Mouse (Mus musculus): Measurements from ENCODE around the gene Psme3. TPM values are rescaled to one million over a fixed set of nuclear protein-coding genes. Genes with fewer than 3 reads are reported as not detected.
"Not testable (repeated sequence)": the region's sequence is repeated elsewhere in the genome, so short reads cannot be mapped to it uniquely, and the experiment has no call there.

Psme3 gene
- polyA plus RNA-seq, 1 experiment from 2014 or later: 103 TPM

- H3K27me3 ChIP-seq (ENCODE audit: control insufficient read depth, insufficient read depth, low read length); H3K4me2 ChIP-seq (ENCODE audit: low read depth, low read length); H3K4me3 ChIP-seq (ENCODE audit: low read length); ATAC-seq (replicated peaks; ENCODE audit: extremely low read depth, insufficient read depth, low FRiP score); H3K9me3 ChIP-seq (replicated peaks; ENCODE audit: control insufficient read depth, low read length); H3K27ac ChIP-seq (ENCODE audit: low read length); H3K9ac ChIP-seq (ENCODE audit: low read length): not testable (repeated sequence)
- WGBS: 91% methylated on average over 11 of the region's 11 CpGs
- Histone ChIP-seq H3K4me1 (ENCODE audit: control insufficient read depth, insufficient read depth, low read length) (peaks cover 10% of the 10 kb centered on the region), H3K36me3 (ENCODE audit: control insufficient read depth, insufficient read depth) (peaks cover 36% of the 10 kb centered on the region)
These were observed 9.2 kb downstream of the Psme3 start for GRCm38 (mm10) chr11:101325201-101325600.

DNA sequence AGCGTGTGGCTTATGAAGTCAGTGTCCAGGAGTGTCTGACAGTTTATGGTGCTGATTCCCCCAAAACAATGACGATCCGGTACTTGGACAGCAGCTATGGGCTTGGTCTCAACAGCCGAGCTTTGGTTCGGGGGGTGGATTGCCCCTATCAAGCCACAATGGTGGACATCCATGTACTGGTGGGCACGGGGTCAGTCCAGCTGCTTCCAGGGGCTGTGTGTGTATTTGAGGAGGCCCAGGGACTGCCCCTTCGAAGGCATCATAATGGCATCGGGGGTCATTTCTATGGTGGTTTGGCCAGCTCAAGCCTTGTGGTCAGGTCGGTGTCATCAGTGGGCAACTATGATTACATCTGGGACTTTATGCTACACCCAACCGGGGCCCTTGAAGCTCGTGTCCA lies 10.1 kb downstream of the Psme3 start:
- Histone ChIP-seq H3K27me3 (ENCODE audit: control insufficient read depth, insufficient read depth, low read length) (no peaks in the 10 kb centered on the region), H3K4me2 (ENCODE audit: low read depth, low read length) (no peak overlapping the region), H3K36me3 (ENCODE audit: control insufficient read depth, insufficient read depth) (peaks cover 27% of the 10 kb centered on the region), H3K4me1 (ENCODE audit: control insufficient read depth, insufficient read depth, low read length) (peaks cover 10% of the 10 kb centered on the region), H3K27ac (ENCODE audit: low read length) (no peak overlapping the region), H3K9ac (ENCODE audit: low read length) (no peak overlapping the region), H3K4me3 (ENCODE audit: low read length) (no peak overlapping the region), H3K9me3 (replicated peaks; ENCODE audit: control insufficient read depth, low read length) (no peaks in the 10 kb centered on the region)
- WGBS: 84% methylated on average over 11 of the region's 11 CpGs
- ATAC-seq (replicated peaks; ENCODE audit: extremely low read depth, insufficient read depth, low FRiP score): no peak

- Histone ChIP-seq H3K27me3 (ENCODE audit: control insufficient read depth, insufficient read depth, low read length) (no peaks in the 10 kb centered on the region), H3K9me3 (replicated peaks; ENCODE audit: control insufficient read depth, low read length) (no peaks in the 10 kb centered on the region), H3K4me3 (ENCODE audit: low read length) (no peak overlapping the region), H3K36me3 (ENCODE audit: control insufficient read depth, insufficient read depth) (peaks cover 16% of the 10 kb centered on the region), H3K9ac (ENCODE audit: low read length) (no peak overlapping the region), H3K4me2 (ENCODE audit: low read depth, low read length) (no peak overlapping the region), H3K27ac (ENCODE audit: low read length) (no peak overlapping the region), H3K4me1 (ENCODE audit: control insufficient read depth, insufficient read depth, low read length) (peaks cover 10% of the 10 kb centered on the region)
- 43% methylated on average over 3 of the region's 3 CpGs for WGBS
- no peak for ATAC-seq (replicated peaks; ENCODE audit: extremely low read depth, insufficient read depth, low FRiP score)
These were observed 11.3 kb downstream of the Psme3 start for GRCm38 (mm10) chr11:101327311-101327710.

DNA sequence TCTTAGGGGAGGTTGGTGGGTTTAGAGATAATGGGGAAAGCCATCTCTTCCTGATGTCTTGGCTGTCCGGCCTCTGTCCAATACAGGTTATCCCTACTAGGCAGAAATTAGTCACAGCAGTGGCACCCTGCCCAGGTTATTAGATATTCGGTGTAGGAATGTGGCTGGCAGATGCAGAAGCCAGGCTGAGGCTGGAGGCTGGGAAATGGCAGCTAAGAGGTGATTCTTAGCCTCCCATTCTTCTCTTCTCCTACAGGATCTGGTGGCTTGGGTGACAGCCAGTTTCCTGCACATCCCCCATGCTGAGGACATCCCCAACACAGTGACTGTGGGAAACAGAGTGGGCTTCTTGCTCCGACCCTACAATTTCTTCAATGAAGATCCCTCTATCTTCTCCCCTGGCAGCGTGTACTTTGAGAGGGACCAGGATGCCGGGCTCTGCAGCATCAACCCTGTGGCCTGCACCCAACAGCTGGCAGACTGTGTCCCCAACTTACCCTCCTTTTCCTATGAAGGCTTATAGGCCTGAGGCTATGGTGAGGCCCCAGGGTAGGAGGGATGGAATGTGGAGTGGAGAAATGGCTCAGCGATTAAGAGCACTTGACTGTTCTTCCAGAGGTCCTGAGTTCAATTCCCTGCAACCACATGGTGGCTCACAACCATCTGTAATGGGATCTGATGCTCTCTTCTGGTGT lies 13.1 kb downstream of the Psme3 start:
- H3K36me3 ChIP-seq (ENCODE audit: control insufficient read depth, insufficient read depth): peaks cover 6% of the 10 kb centered on the region
- ATAC-seq (replicated peaks; ENCODE audit: extremely low read depth, insufficient read depth, low FRiP score): peak; percentile 33; the same call in 1 of the 2 replicates
- H3K9ac ChIP-seq (ENCODE audit: low read length): no peak overlapping the region
- no peak overlapping the region for H3K4me3 ChIP-seq (ENCODE audit: low read length)
- H3K27me3 ChIP-seq (ENCODE audit: control insufficient read depth, insufficient read depth, low read length): no peaks in the 10 kb centered on the region
- no peak overlapping the region for H3K4me2 ChIP-seq (ENCODE audit: low read depth, low read length)
- H3K27ac ChIP-seq (ENCODE audit: low read length): 0 out of 2 replicates have a peak overlapping the region, but pooled peaks have one; percentile 8
- H3K9me3 ChIP-seq (replicated peaks; ENCODE audit: control insufficient read depth, low read length): no peaks in the 10 kb centered on the region
- WGBS: 53% methylated on average over 6 of the region's 6 CpGs
- peaks cover 10% of the 10 kb centered on the region for H3K4me1 ChIP-seq (ENCODE audit: control insufficient read depth, insufficient read depth, low read length)

DNA sequence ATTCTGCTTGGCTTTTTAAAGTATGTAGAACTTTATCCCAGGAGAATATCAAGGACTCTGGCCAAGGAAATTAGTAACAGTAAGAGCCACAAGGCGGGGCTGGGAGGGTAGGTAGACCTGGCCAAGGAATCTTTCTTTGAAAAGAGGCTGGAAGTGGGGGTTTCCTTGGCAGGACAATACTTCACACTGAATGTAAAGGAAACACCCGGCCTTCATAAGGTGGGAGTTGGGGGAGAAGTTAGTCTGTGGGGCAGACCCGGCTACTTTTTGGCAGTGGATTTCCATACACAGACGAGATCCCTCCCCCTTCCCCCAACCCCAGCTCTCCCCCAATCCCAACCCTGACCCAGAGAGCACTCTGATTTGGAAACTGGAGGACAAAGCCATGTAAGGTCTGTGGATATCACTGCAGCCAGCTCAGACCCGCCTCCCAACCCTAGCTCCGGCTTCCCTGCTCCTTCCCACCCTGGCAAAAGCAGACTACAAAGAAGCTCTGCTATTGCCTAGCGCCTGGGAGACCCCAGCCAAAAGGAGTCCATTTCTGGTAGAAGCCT lies 14.4 kb downstream of the Psme3 start, which contains the start of gene Aoc3:
Aoc3 (plus strand) TSS at position 235 of the 554 bp plus-strand sequence.
- Histone ChIP-seq H3K4me2 (ENCODE audit: low read depth, low read length) (peak within 1 kb of the TSS; percentile 48), H3K4me1 (ENCODE audit: control insufficient read depth, insufficient read depth, low read length) (peaks cover 10% of the 10 kb centered on the region), H3K27ac (ENCODE audit: low read length) (peak within 1 kb of the TSS; percentile 72), H3K27me3 (ENCODE audit: control insufficient read depth, insufficient read depth, low read length) (no peaks in the 10 kb centered on the region), H3K36me3 (ENCODE audit: control insufficient read depth, insufficient read depth) (no peaks in the 10 kb centered on the region), H3K9ac (ENCODE audit: low read length) (no peak within 1 kb of the TSS; the same call in 1 of the 2 replicates), H3K9me3 (replicated peaks; ENCODE audit: control insufficient read depth, low read length) (no peaks in the 10 kb centered on the region), H3K4me3 (ENCODE audit: low read length) (peak within 1 kb of the TSS; percentile 20)
- ATAC-seq (replicated peaks; ENCODE audit: extremely low read depth, insufficient read depth, low FRiP score): peak; percentile 47
- WGBS: 45% methylated on average over 7 of the region's 7 CpGs

DNA sequence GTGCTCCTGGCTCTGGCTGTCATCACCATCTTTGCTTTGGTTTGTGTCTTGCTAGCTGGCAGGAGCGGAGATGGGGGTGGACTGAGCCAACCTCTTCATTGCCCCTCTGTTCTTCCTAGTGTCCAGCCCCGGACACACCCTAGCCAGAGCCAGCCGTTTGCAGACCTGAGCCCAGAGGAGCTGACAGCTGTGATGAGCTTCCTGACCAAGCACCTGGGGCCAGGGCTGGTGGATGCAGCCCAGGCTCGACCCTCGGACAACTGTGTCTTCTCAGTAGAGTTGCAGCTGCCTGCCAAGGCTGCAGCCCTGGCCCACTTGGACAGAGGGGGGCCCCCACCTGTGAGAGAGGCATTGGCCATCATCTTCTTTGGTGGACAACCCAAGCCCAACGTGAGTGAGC lies 14.9 kb downstream of the Psme3 start:
- not testable (repeated sequence) for H3K9ac ChIP-seq (ENCODE audit: low read length); H3K27me3 ChIP-seq (ENCODE audit: control insufficient read depth, insufficient read depth, low read length); ATAC-seq (replicated peaks; ENCODE audit: extremely low read depth, insufficient read depth, low FRiP score); H3K36me3 ChIP-seq (ENCODE audit: control insufficient read depth, insufficient read depth); H3K9me3 ChIP-seq (replicated peaks; ENCODE audit: control insufficient read depth, low read length)
- peaks cover 10% of the 10 kb centered on the region for H3K4me1 ChIP-seq (ENCODE audit: control insufficient read depth, insufficient read depth, low read length)
- 69% methylated on average over 6 of the region's 6 CpGs for WGBS
- peak overlapping the region; percentile 20; the same call in 1 of the 2 replicates for H3K4me3 ChIP-seq (ENCODE audit: low read length)
- peak overlapping the region; percentile 72 for H3K27ac ChIP-seq (ENCODE audit: low read length)
- peak overlapping the region; percentile 48 for H3K4me2 ChIP-seq (ENCODE audit: low read depth, low read length)

DNA sequence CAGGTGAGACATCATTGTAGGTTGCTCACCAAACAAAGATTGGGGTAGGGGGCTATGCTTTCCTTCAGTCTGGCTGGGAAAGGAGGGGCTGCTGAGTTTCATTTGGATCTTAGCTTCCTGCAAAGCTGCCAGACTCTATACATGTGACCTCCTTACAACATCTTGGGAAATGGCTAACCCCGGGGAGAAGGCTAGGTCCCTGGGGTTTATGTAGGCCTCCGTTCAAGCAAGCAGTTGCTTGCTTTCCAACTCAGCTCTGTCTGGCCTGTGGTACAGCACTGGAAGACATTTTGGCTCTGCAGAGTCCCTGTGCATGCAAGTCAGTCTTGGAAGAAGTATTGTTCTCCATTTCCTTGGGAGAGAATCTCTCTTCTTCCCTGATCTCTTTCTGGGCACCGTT lies 16.5 kb downstream of the Psme3 start:
- 68% methylated on average over 3 of the region's 3 CpGs for WGBS
- Histone ChIP-seq H3K27ac (ENCODE audit: low read length) (no peak overlapping the region), H3K9ac (ENCODE audit: low read length) (0 out of 2 replicates have a peak overlapping the region, but pooled peaks have one; percentile 1), H3K27me3 (ENCODE audit: control insufficient read depth, insufficient read depth, low read length) (no peaks in the 10 kb centered on the region), H3K9me3 (replicated peaks; ENCODE audit: control insufficient read depth, low read length) (no peaks in the 10 kb centered on the region), H3K36me3 (ENCODE audit: control insufficient read depth, insufficient read depth) (no peaks in the 10 kb centered on the region), H3K4me2 (ENCODE audit: low read depth, low read length) (peak overlapping the region; percentile 48), H3K4me1 (ENCODE audit: control insufficient read depth, insufficient read depth, low read length) (peaks cover 12% of the 10 kb centered on the region), H3K4me3 (ENCODE audit: low read length) (peak overlapping the region; percentile 8)
- ATAC-seq (replicated peaks; ENCODE audit: extremely low read depth, insufficient read depth, low FRiP score): no peak

DNA sequence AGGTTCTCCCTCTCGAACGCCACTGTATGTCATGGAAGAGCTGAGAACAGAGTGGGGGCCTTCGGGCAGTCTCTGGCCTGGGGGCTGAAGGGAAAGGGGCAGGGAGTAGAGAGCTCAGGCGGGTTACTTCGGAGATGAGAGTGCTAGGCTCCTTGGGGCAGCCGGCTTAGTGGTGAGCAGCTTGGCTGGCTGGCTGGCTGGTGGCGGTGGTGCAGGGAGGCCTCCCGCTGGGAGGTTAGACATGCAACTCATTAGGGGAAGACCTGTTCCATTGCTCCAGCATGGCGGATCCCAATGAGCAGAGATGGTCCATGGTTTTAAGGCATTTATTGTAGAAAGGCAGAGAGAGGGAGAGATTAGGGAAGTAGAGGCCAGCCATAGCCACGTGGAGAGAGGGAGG lies 18.0 kb downstream of the Psme3 start:
- H3K4me3 ChIP-seq (ENCODE audit: low read length): peak overlapping the region; percentile 25

DNA sequence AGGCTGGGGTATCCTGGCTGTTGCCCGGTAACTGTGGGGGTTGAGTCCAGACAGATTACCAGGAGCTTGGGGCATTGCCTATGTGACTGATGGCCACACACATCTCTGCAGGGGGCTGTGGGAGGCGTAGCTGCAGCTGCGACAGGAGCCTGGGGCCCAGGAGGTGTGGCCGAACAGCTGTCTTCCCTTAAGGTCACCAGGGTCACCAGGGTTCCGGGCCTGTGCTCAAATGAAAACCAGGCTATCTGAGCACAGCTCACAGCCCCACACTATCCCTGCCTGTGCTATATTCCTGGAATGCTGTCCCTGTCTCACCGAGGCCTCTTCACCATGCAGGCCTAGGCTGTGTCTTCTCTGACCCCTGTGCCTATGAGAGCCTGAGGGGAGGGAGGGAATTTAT lies 18.5 kb downstream of the Psme3 start:
- H3K36me3 ChIP-seq (ENCODE audit: control insufficient read depth, insufficient read depth): no peaks in the 10 kb centered on the region
- H3K9ac ChIP-seq (ENCODE audit: low read length): no peak overlapping the region
- no peak overlapping the region for H3K27ac ChIP-seq (ENCODE audit: low read length)
- 29% methylated on average over 6 of the region's 6 CpGs for WGBS
- H3K9me3 ChIP-seq (replicated peaks; ENCODE audit: control insufficient read depth, low read length): no peaks in the 10 kb centered on the region
- ATAC-seq (replicated peaks; ENCODE audit: extremely low read depth, insufficient read depth, low FRiP score): no peak
- 0 out of 2 replicates have a peak overlapping the region, but pooled peaks have one; percentile 6 for H3K4me3 ChIP-seq (ENCODE audit: low read length)
- no peaks in the 10 kb centered on the region for H3K27me3 ChIP-seq (ENCODE audit: control insufficient read depth, insufficient read depth, low read length)
- H3K4me2 ChIP-seq (ENCODE audit: low read depth, low read length): peak overlapping the region; percentile 49
- peaks cover 9% of the 10 kb centered on the region for H3K4me1 ChIP-seq (ENCODE audit: control insufficient read depth, insufficient read depth, low read length)

More for the DNA sequence above, 18.0 kb downstream of the Psme3 start:
- WGBS: 51% methylated on average over 10 of the region's 10 CpGs
- H3K27ac ChIP-seq (ENCODE audit: low read length): no peak overlapping the region
- H3K4me2 ChIP-seq (ENCODE audit: low read depth, low read length): peak overlapping the region; percentile 49
- ATAC-seq (replicated peaks; ENCODE audit: extremely low read depth, insufficient read depth, low FRiP score): no peak
- H3K4me1 ChIP-seq (ENCODE audit: control insufficient read depth, insufficient read depth, low read length): peaks cover 13% of the 10 kb centered on the region
- H3K9ac ChIP-seq (ENCODE audit: low read length): 0 out of 2 replicates have a peak overlapping the region, but pooled peaks have one; percentile 39
- H3K36me3 ChIP-seq (ENCODE audit: control insufficient read depth, insufficient read depth): no peaks in the 10 kb centered on the region
- H3K9me3 ChIP-seq (replicated peaks; ENCODE audit: control insufficient read depth, low read length): no peaks in the 10 kb centered on the region
- H3K27me3 ChIP-seq (ENCODE audit: control insufficient read depth, insufficient read depth, low read length): no peaks in the 10 kb centered on the region
